Mouse (Mus musculus): ENCODE measurements at regions not wholly inside any gene's neighbourhood (a gene's known extent, or its start where the extent isn't known, plus 50 kb on each side); places are given as distances from the start of the nearest gene placed in this dataset.
"Not testable (repeated sequence)": the region's sequence is repeated elsewhere in the genome, so short reads cannot be mapped to it uniquely, and the experiment has no call there.

DNA sequence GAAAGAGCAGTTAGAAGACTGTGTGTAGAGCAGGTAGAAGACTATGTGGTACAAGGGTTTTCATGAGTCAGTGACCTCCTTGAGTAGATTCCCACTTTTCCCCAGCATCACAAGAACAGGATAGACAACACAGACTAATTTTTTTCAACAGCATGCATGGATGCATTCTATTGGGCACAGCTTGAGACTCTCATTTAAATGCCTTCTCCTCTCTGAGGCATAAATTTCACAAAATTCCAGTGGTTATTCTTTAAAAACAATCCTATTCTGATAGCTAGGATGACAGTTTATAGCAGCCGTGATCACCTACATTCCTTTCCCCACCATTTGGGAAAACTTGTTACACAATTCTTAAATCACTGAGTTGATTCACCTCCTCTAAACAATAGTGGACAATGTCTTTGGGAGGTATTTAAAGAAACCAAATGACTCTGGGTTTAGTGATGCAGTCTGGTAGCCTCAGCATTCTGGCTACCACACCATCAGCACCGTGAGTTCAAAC, 418.7 kb downstream of the Hs3st1 start:
- DNase-seq (ENCODE audit: inconsistent age in 2 of 2, low spot score in 1 of 2), result no peak

- no peak for DNase-seq (ENCODE audit: inconsistent age in 2 of 2, low spot score in 1 of 2)
These were observed 420.0 kb downstream of the Hs3st1 start for GRCm38 (mm10) chr5:39335321-39335720.

- no peak for DNase-seq (ENCODE audit: inconsistent age in 2 of 2, low spot score in 1 of 2)
These were observed 421.0 kb downstream of the Hs3st1 start for GRCm38 (mm10) chr5:39334241-39334640.

DNA sequence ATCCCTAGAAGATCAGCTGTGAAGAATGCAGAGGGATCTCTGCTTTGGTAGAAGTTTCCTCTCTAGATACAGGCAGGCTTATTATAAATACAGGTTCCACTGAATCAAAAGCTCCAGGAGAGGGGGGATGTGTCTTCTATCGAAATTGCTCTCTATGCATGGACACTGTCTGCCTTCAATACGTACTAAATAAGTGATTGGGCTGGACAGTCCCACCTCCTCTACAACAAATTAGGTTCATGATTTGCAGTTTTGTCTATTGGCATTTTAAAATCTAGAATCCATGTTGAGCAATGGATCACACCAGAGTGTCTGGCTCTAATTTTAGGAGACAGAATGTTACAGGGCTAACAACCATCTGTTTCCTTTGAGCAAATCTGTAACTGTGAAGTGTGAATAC, 429.9 kb downstream of the Hs3st1 start:
- no peak for DNase-seq (ENCODE audit: inconsistent age in 2 of 2, low spot score in 1 of 2)

GRCm38 (mm10) chr5:39316478-39316877, 438.8 kb downstream of the Hs3st1 start:
- no peak for DNase-seq (ENCODE audit: inconsistent age in 2 of 2, low spot score in 1 of 2)

DNA sequence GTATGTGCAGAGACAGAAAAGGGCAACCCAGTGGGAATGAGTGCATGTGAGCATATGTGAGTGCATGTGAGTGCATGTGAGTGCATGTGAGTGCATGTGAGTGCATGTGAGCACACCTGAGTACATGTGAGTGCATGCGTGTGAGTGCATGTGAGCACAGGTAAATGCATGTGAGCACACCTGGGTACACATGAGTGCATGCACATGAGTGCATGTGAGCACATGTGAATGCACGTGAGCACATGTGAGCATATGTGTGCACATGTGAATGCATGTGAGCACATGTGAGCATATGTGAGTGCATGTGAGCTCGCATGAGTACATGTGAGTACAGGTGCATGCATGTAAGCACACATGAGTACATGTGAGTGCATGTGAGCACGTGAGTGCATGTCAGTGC, 434.6 kb upstream of the Clnk start:
- no peak for DNase-seq (ENCODE audit: inconsistent age in 2 of 2, low spot score in 1 of 2)

DNA sequence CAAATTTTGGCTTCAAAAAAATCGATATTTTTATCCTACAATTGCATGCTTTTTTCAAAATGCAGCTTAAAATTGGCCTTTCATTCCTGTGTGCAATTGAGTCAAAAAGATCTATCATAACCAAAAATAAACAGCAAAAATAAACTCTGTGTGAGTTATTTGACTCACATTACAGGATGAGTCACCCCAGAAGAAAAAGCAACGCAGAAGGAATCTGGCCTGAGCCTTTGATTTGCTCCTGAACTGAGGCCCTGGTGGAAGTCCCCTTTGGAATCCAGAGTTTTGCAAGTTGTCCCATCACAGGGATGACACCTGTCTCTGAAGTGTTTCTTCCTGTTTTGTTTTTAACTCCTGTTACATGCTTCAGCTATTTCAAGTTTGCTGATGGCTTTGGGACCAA, 429.2 kb upstream of the Clnk start:
- DNase-seq (ENCODE audit: inconsistent age in 2 of 2, low spot score in 1 of 2), result peak; percentile 25 to 80

GRCm38 (mm10) chr5:39292849-39293248, 416.2 kb upstream of the Clnk start:
- no peak for DNase-seq (ENCODE audit: inconsistent age in 2 of 2, low spot score in 1 of 2)

GRCm38 (mm10) chr5:39281021-39281420, 404.4 kb upstream of the Clnk start:
- DNase-seq (ENCODE audit: inconsistent age in 2 of 2, low spot score in 1 of 2), result peak; percentile 12 to 76

- no peak for DNase-seq (ENCODE audit: inconsistent age in 2 of 2, low spot score in 1 of 2)
These were observed 397.2 kb upstream of the Clnk start for GRCm38 (mm10) chr5:39273710-39274385.

GRCm38 (mm10) chr5:39267106-39267505, 390.5 kb upstream of the Clnk start:
- no peak for DNase-seq (ENCODE audit: inconsistent age in 2 of 2, low spot score in 1 of 2)

- no peak for DNase-seq (ENCODE audit: inconsistent age in 2 of 2, low spot score in 1 of 2)
These were observed 384.1 kb upstream of the Clnk start for GRCm38 (mm10) chr5:39260721-39261190.

- no peak for DNase-seq (ENCODE audit: inconsistent age in 2 of 2, low spot score in 1 of 2)
These were observed 381.1 kb upstream of the Clnk start for GRCm38 (mm10) chr5:39257745-39258144.

DNA sequence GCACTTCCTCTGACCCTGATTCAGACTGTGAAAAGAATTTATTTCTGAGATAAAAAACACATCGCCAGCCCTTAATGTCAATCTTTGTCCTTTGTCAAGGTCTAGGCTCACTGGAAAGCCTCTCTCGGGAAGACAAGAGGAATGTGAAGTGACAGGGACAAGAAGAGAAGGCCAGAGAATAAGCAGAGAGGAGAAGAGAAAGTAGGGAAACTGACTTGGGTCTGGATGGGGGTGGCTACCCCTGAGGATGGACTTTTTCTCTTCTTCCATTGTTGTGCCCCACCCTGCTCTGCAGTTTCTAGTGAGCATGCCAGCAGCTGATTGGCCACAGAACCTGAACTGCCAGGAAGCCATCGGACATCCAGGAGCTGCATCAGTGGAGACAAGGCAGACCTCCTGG, 375.6 kb upstream of the Clnk start:
- peak; percentile 20 to 85 for DNase-seq (ENCODE audit: inconsistent age in 2 of 2, low spot score in 1 of 2)

DNA sequence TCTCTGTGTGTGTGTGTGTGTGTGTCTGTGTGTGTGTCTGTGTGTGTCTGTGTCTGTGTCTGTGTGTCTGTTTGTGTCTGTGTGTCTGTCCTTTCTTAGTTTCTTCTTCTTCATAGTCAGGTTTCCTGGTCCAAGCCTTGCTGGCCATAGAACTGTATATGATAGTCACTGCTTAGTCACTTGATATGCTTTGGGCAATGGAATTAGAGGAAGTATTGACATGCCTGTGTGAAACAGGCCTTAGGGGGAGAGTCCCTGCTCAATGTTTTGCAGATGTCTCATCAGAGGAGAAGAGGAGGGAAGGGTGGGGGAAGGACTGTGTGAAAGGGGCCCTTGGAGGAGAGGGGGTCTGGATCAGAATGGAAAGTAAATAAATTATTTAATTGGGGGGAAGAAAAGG, 374.4 kb upstream of the Clnk start:
- DNase-seq (ENCODE audit: inconsistent age in 2 of 2, low spot score in 1 of 2), result peak in 1 of 2 experiments; percentile 32

GRCm38 (mm10) chr5:39219698-39220097, 343.1 kb upstream of the Clnk start:
- no peak for DNase-seq (ENCODE audit: inconsistent age in 2 of 2, low spot score in 1 of 2)

DNA sequence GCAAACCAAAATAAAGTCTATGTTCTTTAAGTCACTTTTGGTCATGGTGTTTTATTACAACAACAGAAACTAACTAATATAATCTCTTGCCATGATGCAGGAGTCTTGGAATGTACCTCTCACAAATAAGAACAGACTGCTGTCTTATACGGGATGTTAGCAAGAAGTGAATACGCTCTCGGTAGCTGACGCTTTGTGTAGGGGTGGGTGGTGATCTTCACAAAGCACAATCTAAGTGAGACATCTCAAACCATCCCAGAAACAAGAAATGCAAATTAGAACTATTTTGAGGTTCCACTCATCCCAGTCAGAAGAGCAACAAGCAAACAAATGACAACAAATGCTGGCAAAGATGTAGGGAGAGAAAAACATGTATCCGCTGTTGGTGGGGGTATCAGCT, 339.7 kb upstream of the Clnk start:
- no peak for DNase-seq (ENCODE audit: inconsistent age in 2 of 2, low spot score in 1 of 2)

- peak in 1 of 2 experiments; percentile 22 for DNase-seq (ENCODE audit: inconsistent age in 2 of 2, low spot score in 1 of 2)
These were observed 338.4 kb upstream of the Clnk start for GRCm38 (mm10) chr5:39215016-39215415.

- no peak for DNase-seq (ENCODE audit: inconsistent age in 2 of 2, low spot score in 1 of 2)
These were observed 335.9 kb upstream of the Clnk start for GRCm38 (mm10) chr5:39212550-39212949.

DNA sequence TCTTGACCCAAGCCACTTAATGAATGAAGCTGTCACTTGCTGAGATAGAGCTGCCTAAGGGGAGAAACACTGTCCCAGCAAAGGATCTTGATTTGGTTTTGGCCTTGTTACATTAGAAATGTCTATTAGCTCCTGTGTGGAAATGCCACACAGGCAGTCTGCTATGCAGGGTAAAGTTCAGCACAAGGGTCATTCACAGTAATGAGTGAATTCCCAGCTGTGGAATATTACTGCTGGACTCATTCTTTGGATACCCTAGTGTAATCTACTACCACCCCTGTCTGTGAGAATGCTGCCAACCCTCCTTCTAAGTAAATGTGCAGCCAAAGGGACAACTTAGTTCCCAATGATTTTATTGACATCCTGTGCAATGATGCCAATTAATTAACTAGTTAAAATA, 322.2 kb upstream of the Clnk start:
- DNase-seq (ENCODE audit: inconsistent age in 2 of 2, low spot score in 1 of 2), result no peak

GRCm38 (mm10) chr5:39191153-39191552, 314.5 kb upstream of the Clnk start:
- not testable (repeated sequence) for DNase-seq (ENCODE audit: inconsistent age in 2 of 2, low spot score in 1 of 2)

- no peak for DNase-seq (ENCODE audit: inconsistent age in 2 of 2, low spot score in 1 of 2)
These were observed 305.2 kb upstream of the Clnk start for GRCm38 (mm10) chr5:39181616-39182402.

Data from adrenal gland, adult (tissue).